Mouse (Mus musculus) activated CD4-positive, CD25-positive, alpha-beta regulatory T cell, adult 4 months (primary cell): ENCODE results near the gene Plxnc1. TPM values are rescaled to one million over a fixed set of nuclear protein-coding genes. Genes with fewer than 3 reads are reported as not detected.
A peak's percentile ranks its signal among the peaks of the same experiment; 100 is the strongest.

Experiments
- ATAC-seq: one replicate; pipeline ENCODE4 v1.8.0; 2017
- polyA plus RNA-seq, 2 experiments: library from polyadenylated mRNA; unstranded; fragments of 100-300 nt; shearing (Covaris generic); gene quantifications; one replicate each; pipeline ENCODE4 v1.2.1; 2017

Gene Plxnc1
- polyA plus RNA-seq, 2 experiments from 2014 or later: 21.2 to 26.3 TPM

DNA sequence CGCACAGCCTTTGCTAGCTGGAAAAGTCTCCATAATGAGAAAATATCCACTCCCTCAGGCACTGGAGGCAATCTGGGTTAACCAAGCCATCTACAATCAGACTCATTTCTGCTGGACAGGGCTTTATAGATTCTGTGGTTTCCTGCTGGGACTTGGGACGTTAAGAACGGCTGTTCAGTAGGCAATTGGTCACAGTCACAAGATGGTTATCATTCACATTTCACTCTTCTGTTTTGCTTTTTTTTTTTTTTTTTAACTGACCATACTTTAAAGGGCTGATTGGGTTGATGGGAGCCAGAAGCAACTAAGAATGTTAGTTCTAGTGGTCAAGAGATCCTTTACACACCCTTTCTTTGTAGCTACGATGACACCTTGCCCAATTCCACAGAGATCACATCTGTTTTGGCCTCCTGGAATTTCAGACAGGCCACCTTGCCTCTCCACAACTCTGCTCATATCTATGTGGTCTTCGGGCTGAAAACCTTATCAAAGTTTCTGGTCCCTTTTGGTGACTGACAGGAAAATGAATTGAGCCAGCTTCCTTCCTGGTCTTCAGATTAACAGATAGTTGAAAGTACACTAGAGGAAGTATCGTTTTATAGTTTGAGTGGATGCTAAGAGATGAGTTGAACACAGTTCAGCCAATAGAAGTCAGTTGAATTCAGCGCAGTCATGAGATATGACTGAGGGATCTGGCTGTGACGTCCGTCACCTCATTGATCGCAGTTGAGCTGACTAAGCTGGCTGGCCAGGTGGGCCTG lies 3.5 kb upstream of the Plxnc1 start:
- no peak for ATAC-seq

DNA sequence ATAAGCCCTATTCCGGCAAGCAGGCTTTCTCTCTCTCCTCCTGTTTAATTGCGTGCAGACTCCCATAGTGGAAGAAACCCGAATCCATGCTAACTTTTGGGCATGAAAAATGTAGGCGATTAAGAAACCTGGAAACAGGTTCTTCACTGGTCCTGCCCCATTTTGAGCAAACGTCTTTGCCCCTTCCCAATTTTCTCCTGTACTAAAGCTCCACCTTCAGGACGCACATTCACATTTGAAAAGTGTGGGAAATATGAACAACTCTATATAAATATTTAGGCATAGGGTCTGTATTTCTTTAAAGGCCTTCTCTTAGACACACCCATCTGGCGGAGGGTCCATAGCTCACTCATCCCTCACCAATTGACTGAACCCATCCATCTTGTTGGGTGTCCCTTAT lies 2.8 kb upstream of the Plxnc1 start:
- ATAC-seq: no peak

DNA sequence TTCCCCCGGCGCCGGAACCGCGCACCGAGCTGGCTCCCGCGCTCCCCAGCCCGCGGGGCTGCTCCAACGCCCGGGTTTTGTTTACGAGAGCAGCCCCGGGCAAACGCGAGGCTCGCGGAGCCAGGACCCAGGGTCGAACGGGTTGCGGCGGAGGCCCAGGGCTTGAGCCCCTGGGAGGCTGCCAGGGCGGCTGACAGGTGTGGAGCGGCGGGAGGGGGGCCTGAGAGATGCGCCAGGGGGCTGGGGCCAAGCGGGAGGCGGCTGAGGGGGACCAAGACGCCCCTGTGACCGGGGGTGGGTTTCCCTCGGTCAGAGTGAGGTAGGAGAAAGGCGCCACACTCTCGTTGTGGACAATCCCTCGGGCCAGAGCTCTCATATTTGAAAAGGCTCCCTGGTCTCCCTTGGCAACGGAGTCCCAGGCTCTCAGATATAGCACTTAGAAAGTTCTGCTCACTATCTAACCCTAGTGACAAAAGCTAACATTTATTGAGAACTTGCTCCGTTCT lies 624 bp upstream of the Plxnc1 start:
- ATAC-seq: peak; percentile 6

DNA sequence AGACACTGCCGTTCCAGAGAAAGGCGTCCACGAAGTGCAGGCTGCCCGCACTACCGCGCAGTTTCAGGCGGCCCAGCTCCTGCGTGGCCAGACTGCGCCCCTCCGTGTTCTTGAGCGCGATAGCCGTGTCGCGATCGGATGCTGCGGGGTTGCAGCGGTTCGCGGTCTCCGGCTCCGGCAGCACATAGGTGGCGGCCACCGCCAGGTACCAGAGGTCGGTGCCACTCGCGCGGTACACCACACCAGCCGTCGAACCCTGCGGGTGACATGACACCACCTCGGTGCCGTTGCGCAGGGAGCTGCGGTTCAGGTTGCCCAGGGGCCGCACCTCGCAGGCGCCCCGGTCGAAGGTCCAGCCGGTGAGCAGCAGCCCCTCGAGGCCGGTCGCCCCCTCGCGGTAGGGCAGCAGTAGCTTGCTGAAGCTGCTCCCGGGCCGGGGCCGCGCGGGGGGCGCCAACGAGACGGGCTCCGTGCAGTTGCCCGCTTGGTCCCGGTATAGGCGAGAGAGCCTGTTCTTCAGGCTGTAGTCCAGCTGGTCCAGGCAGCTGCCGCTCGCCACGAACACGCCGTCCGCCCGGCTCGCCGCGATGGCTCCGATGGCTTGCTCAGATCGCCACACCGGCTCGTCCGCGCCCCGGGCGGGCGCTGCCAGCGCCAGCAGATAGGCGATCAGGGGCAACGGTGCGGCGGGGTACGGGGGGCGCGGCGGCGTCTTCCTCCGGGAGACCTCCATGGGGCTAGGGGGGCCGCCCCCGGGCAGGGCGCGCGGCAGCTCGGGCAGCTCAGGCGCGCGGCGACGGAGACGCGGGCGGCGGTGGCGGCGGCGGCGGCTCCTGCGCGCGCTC lies 567 bp downstream of the Plxnc1 start:
- peak; percentile 9 for ATAC-seq

DNA sequence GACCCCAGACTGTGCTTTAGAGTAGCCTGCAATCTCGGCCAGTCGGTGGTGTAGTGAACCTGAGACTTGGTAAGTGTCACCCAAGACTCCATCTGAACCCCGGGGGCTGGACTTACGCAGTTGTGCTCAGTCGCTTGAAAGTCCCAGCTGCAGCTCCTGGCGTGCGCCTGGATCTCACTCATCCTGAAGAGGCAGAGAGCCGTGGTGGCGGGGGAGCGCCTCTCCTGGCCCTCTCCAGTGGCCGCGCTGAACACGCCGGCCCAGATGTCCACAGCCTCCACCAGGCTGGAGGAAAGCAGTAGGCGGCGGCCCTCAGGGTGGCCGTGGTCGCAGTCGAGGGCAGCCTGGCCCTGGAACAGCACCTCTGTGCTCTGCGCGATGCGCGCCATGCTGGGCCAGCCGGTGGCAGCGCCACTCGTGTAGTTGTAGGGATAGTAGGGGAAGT lies 1.2 kb downstream of the Plxnc1 start:
- peak; percentile 20 for ATAC-seq

DNA sequence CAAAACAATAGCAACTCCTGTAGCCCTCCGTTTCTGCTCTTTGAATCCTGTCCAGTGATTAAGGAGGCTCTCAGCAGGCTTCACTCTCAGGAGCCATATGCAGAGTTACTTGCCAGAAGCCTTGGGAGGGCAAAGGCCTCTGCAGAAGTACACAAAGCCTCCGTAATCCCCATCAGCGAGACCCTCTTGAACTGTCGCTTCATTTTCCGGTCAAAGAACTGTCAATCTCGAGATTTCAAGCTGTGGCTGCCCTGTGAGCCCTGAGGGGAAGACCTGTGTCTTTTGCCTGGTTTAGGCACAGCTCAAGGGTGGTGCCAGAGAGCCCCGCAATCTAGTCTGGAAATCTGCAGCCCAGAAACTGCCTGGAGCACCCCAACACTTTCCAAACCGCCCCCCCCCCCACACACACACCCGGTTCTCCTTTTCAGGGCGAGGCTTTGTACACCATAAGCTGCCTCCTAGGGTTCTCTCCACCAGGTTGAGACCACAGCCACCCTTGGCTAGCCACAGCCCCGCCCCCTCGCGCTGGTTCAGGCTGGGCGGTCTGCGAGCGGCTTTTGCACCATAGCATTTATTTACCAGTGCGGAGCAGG lies 2.1 kb downstream of the Plxnc1 start:
- ATAC-seq: peak; percentile 13

DNA sequence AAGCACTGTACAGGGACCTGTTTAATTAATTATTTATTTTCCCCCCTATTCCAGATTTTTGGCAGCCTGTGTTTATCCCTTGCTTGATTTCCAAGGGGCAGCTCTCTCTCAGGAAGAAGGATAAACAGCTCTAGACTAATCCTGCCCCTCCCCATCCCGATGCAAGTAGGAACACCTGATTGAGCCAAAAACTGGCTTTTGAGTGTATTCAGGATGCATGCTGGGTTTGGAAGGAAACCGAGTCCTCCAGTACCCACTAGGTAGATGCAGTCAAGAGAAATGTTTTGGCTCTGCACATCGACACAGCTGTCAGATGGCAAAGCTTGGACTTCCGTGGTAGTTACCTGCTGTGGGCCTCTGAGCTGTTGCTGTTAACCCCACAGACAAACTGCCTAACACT lies 3.1 kb downstream of the Plxnc1 start:
- no peak for ATAC-seq

DNA sequence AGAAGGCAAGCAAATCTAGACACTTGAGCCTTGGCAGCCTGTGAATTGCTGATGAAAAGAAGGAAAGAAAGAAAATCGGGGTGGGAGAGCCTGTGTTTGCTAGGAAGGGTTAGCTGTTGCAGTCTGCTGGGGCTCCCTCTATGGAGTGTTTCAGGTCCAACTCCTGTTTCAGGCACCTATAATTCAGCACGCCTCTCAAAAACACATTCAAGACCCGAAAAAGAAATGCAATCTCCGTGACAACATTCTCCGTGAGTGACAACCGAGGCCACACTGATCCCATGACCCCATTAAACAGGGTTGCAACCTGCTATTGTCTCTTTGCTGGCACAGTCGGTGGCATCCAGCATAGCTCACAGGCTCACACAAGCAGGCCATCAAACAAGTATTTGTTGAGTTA lies 3.8 kb downstream of the Plxnc1 start:
- ATAC-seq: no peak

DNA sequence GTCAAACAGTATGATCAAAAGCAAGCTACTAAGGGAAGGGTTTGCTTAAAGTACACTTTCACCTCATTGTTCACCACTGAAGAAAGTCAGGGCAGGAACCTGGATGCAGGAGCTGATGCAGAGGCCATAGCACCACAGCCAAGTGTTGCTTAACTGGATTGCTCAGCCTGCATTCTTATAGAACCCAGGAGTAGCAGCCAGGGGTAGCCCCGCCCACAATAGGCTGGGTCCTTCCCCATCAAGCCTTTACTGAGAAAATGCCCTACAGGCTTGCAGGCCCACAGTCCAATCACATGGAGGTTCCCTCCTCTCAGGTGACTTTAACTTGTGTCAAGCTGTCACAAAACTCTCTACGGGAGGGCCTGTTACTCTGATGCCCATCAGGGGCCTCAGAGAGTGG lies 4.6 kb downstream of the Plxnc1 start:
- ATAC-seq: no peak

DNA sequence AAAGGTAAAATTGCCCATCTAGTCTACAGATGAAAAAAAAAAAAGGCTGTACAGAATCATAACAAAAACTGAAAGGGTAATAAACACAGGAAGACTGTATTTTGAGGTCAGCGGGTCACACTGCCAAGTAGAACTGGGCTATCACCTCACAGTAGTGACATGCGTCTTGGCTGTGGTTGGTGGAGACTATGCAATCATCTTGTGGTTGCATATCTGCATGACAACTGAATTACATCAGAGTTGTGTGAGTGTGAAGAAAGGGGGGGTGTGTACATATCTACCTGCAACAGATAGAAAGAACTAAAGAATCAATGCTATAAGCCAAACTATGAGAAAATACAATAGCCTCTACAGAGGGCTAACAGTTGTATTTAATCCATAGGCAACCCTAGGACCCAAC lies 5.7 kb downstream of the Plxnc1 start:
- ATAC-seq: no peak

DNA sequence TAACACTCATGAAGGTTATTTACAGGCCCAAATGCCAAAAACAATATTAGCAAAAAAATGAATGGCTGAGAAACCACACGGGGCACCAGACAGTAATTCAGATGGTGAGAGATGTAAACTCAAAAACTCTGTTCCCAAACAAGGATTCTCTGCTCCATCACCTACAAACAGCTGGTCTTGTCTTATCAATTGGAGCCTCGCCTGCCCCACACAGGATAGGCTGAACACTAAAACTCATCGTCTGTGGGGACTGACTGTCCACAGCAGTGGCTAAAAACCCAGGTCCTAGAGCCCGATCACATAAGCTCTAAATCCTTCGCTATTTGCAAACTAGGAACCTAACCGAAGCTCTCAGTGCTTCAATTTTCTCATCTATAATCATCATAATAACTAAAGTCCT lies 6.3 kb downstream of the Plxnc1 start:
- no peak for ATAC-seq

DNA sequence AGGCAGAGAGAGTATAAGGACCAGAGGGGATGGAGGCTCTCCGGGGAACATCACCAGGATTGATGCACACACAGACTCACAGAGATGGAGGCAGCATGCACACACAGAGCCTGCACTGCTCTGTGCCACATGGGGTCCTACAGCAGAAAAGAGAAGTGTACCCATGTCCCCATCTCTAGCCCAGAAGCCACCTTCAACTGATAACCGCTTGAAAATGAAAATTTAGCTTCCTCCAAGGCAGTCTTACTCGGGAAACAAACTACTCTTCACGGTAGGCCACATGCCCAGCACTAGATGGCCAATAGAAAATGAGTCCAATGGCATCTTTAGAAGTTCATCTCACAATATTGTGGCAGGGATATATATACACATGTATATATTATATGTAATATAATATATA lies 9.4 kb downstream of the Plxnc1 start:
- no peak for ATAC-seq

DNA sequence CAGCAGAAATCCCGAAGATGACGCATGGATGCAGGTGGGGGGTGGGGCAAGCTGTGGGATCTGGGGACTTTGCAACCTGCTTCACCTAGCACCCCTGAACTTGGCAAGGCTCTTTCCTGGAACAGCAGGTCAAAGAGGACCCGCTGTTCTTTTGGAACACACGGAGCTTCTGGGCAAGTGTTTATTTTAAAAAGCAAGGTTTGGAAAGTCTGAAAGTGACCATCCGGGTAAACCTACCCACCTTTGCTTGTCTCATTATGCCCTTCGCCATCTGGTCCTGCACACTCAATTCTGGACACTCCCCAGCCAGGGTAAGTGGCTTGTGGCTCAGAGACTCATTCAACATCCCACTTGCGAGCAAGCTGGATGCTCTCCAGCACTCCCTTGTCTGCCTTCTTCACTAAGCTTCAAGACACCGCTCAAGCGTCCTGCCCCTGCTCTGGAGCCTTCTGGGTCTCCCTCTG lies 10.5 kb downstream of the Plxnc1 start:
- no peak for ATAC-seq

DNA sequence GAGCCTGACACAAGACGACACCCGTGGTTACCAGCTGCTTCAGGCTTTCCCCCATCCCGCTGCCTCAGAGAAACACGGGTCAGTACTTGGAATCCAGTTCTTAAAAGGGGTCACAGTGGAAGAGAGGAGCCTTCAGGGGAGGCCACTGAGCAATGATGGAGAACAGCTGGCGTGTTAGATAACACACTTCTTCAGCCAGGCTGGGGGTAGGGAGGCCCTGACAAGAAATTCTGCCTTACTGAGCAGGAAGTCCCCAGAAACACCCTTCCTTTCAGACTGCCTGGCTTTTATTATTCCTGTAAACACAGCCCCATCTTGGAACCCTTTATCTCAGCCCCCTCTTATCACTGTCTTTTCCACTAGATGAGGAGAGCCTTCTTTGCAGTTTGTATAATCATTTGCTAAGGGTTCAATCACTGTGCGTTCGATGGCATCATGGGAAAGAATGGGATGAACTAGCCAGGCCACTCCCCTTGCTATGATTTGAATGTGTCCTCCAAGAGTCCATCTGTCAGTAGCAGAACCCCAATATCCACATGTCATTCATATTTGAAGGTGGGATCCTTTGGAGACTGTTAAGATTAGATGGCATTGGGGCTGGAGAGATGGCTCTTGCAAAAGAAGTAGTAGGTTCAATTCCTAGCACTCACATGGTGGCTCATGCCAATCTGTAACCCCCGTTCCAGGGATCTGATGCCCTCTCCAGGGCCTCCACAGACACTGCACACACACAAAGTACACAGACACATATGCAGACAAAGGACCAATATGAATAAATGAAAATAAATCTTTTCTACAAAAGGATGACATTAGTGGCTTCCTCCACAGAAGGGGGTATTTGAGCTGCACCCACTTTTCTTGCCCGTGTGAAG lies 12.4 kb downstream of the Plxnc1 start:
- no peak for ATAC-seq

DNA sequence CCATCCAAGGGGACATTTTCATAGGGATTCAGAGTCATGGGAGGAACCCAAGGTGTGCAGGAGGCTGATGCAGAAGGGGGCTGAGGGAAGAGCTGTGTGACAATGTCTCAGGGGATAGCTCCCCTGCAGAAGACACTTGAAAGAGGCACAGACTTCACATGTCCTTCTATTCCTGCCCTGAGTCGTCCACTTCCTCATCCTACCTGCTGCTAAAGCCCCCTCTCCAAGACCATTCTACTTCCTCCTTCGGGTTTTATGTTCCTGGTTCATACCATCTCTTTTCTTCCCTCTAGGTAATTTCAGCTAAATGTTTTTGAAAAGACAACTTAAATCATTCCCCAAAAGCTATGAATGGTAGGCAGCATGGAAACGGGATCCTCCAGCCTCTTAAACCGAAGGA lies 16.5 kb downstream of the Plxnc1 start:
- ATAC-seq: no peak

DNA sequence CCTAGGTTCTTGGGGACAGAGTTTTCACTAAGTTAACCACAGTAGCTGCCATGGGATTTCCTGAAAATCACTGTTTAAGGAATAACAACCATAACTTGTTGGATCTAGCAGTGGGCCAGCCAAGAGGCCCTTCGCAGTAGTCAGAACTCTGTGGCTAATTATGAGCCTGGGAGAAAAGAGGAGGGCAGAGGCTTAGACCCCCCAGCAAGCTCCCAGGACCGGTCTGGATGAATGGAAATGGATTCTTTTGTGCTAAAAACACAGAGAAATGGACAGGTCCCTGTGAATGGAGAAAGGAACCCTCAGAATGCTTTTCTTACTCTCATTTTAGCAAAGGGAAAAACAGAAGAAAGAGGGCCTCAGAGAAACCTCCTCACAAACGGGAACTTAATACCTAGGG lies 18.3 kb downstream of the Plxnc1 start:
- ATAC-seq: no peak

DNA sequence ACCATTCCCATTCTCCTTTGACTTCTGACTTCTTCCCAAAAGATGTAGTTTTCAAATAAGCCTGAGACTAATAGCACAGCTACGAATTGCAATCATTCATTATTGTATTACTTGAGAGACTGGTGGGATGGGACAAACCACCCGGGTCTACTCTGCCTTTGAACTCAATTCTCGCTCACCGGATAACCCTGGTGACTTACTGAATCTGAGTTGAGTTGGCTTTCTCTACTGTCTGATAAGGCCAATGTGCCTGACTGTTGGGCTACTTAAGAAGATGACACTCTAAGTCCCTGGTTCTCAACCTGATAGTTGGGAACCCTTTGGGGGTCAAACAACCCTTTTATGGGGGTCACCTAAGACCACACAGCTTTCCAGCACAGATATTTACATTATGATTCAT lies 19.8 kb downstream of the Plxnc1 start:
- ATAC-seq: no peak

DNA sequence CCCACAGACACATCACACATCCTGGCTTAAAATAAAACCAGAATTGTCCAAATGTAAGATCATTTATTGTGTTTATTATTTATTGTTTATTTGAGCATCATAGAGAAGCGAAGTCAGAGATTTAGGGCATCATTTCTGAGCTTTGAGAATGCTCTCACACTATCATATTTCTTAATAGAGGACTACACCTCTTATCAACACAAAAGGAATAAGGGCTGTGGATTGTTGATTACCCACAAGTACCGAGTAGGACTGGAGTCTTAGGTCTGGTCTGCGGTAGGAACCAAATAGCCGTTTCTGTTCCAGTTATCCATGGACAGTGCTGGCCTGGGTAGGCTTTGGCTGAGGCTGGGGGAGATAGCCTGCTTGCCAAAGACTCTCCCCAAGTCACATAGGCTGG lies 20.2 kb downstream of the Plxnc1 start:
- ATAC-seq: no peak

DNA sequence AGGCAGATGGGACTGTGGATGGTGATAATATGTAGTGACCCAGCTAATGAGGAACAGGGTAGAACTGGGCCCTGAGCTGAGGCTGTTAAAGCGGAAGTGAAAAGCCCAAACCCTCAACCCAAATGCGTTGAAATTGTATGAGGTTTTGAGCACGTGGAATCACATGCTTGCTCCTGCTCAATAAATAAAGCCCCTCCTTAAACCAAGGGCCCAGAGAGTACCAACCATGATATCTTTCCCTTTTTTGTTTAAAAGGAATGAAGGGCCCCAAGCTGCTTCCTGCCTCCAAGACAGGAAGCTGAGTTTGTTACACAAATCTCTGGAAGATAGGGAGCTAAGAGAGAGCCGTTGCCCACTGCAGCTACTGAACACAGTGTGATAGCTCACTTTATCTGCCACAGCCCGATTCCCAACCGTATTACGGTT lies 21.3 kb downstream of the Plxnc1 start:
- ATAC-seq: no peak

DNA sequence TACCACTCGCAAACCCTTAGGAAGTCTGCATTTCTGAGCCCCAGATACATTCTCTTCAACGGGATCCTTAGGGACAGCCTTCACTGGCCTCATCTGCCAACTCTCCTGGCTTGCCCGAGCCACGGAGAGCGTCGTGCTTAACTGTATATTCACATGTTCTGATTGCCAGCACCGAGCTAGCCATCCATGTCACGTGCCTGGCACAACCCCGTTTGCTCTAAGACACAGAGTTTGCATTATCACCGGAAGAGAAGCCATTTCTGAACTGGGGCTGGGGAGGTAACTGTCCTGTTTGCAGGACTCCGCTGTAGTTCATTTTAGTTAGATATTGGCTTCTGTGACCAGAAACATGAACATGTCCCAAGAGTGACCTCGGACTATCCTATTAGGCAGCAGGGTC lies 21.8 kb downstream of the Plxnc1 start:
- ATAC-seq: no peak

DNA sequence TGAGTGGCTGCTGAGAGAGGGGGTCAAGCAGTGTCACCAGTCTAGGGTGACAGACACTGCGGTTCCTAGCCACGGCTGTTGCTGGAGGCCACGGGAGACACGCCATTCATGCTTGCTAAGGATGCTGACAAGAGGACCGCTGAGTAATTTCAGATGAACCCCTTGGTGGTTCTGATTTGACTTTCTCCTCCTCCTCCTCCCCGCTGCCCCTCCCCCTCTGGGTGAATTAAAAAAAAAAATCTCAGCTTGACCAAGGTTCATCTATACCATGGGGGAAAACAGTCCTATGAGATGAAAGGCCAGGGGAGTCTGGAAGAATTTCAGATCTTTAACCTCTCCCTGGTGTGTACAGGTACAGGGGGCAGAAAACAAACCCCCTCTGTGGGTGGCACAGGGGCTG lies 22.9 kb downstream of the Plxnc1 start:
- no peak for ATAC-seq

DNA sequence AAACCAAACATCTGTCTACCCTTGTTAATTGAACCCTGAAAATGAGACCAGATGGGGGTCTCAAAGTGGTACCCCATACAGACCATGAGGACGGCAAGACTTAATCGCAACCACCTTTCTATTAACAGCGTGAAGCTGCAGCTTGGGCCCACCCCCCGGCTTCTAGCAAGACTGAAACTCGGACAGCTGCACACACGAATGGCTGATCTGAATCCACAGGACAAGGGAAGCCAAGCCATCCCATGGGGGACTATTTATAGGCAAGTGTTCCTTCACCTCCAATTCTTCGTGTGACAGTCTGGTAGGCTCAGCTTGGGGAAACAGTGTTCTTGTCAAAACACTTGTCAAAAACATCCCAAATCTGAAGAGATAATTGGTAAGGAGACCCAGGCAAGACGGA lies 24.1 kb downstream of the Plxnc1 start:
- ATAC-seq: no peak
